Mouse (Mus musculus): ENCODE data around the gene Cd4.

GRCm38 (mm10) chr6:124883351-124883750 is 4.7 kb downstream of the Cd4 start:
- TF ChIP-seq CTCF (IDR thresholded peaks at IDR 0.05; ENCODE audit: insufficient read depth, low read depth, low read length) (no peak), POLR2A (IDR thresholded peaks at IDR 0.05; ENCODE audit: insufficient read depth, low read depth, low read length) (no peak)
